Comparison of ENCODE assay signal across 8 mouse cellular contexts in genomic region chr3:127446173-127446572, GRCm38 (mm10). TPM values are rescaled to one million over a fixed set of nuclear protein-coding genes. Genes with fewer than 3 reads are reported as not detected.
DNase-seq lines count a peak whose midpoint lies in the region; ATAC-seq and TF ChIP-seq lines count a peak whose summit lies in the region.

No protein-coding gene starts in this region.

- no peaks in the 10 kb centered on the region for H3K36me3 ChIP-seq in thymus, adult 2 months (ENCODE audit: control insufficient read depth, insufficient read depth, low read length)
- no peaks in the 10 kb centered on the region for H3K36me3 ChIP-seq in kidney, embryonic 14.5 days (ENCODE audit: control insufficient read depth, insufficient read depth, low read length)
- no peaks in the 10 kb centered on the region for H3K36me3 ChIP-seq in testis, adult 2 months (ENCODE audit: control insufficient read depth, insufficient read depth, low read length)

- no peak for TF ChIP-seq POLR2A in thymus, adult 2 months (IDR thresholded peaks at IDR 0.05; ENCODE audit: control insufficient read depth, extremely low read depth, insufficient read depth, low read length, poor library complexity)
- TF ChIP-seq POLR2A in testis, adult 2 months (IDR thresholded peaks at IDR 0.05; ENCODE audit: control insufficient read depth, low read depth, low read length): no peak

- no peak overlapping the region for H3K9ac ChIP-seq in kidney, embryonic 14.5 days (ENCODE audit: low read depth, low read length)

- ATAC-seq in kidney, embryonic 14.5 days (ENCODE audit: low FRiP score, low TSS enrichment): 0 out of 2 replicates have a peak, but pooled peaks have one; percentile 39

- H3K27me3 ChIP-seq in thymus, adult 2 months (ENCODE audit: control insufficient read depth, insufficient read depth, low read length): no peaks in the 10 kb centered on the region
- H3K27me3 ChIP-seq in kidney, embryonic 14.5 days (ENCODE audit: control insufficient read depth, insufficient read depth, low read length): no peaks in the 10 kb centered on the region
- no peaks in the 10 kb centered on the region for H3K27me3 ChIP-seq in testis, adult 2 months (ENCODE audit: control insufficient read depth, insufficient read depth, low read length)

- no peaks in the 10 kb centered on the region for H3K4me1 ChIP-seq in thymus, adult 2 months (replicated peaks; ENCODE audit: control insufficient read depth, insufficient read depth, low read length)
- H3K4me1 ChIP-seq in kidney, embryonic 14.5 days (ENCODE audit: control insufficient read depth, insufficient read depth, low read length): no peaks in the 10 kb centered on the region
- no peaks in the 10 kb centered on the region for H3K4me1 ChIP-seq in testis, adult 2 months (ENCODE audit: control insufficient read depth, insufficient read depth, low read length)

- no peak overlapping the region for H3K4me3 ChIP-seq in thymus, adult 2 months (ENCODE audit: control insufficient read depth, insufficient read depth, low read length)
- H3K4me3 ChIP-seq in kidney, embryonic 14.5 days (ENCODE audit: low read length): no peak overlapping the region
- no peak overlapping the region for H3K4me3 ChIP-seq in testis, adult 2 months (ENCODE audit: control insufficient read depth, low read depth, low read length)

- DNase-seq in thymus, adult 2 months: peak; percentile 11
- DNase-seq in thymus, adult 18-20 months: no peak
- peak; percentile 86 to 87 for DNase-seq in cerebellum, postnatal 10 days
- peak; percentile 68 to 72 for DNase-seq in frontal cortex, postnatal 36 days (ENCODE audit: low spot score in 2 of 2)
- peak; percentile 72 for DNase-seq in liver
- DNase-seq in naive thymus-derived CD4-positive, alpha-beta T cell, adult 2 months (ENCODE audit: low read depth): peak; percentile 5

- 37% methylated on average over 5 of the region's 5 CpGs for WGBS in thymus, adult 2 months
- 50% methylated on average over 5 of the region's 5 CpGs for WGBS in kidney, embryonic 14.5 days

- no peak for TF ChIP-seq CTCF in thymus, adult 2 months (IDR thresholded peaks at IDR 0.05; ENCODE audit: borderline replicate concordance, control insufficient read depth, extremely low read depth, insufficient read depth, low read length, poor library complexity)
- peak; percentile 51; the same call in 1 of the 2 replicates for TF ChIP-seq CTCF in testis, adult 2 months (IDR thresholded peaks at IDR 0.05; ENCODE audit: control insufficient read depth, insufficient read depth, insufficient replicate concordance, low read depth, low read length)

- no peak overlapping the region for H3K27ac ChIP-seq in thymus, adult 2 months (ENCODE audit: control insufficient read depth, insufficient read depth, low read length)
- H3K27ac ChIP-seq in kidney, embryonic 14.5 days (ENCODE audit: low read depth, low read length): no peak overlapping the region
- no peak overlapping the region for H3K27ac ChIP-seq in testis, adult 2 months (ENCODE audit: control insufficient read depth, insufficient read depth, low read depth, low read length)

- no peak overlapping the region for H3K4me2 ChIP-seq in kidney, embryonic 14.5 days (replicated peaks; ENCODE audit: low read depth, low read length)

- no peaks in the 10 kb centered on the region for H3K9me3 ChIP-seq in kidney, embryonic 14.5 days (ENCODE audit: control insufficient read depth, low read length)

RNA-seq across cellular contexts. Expression of gene Ank2, which starts 53.0 kb away (rescaled TPM):
- 2.4 and 4.6 TPM in 2 replicates for polyA plus RNA-seq in thymus, adult 2 months (2012; rRNA removed)
- 8.8 and 11.5 TPM in 2 replicates for polyA plus RNA-seq in kidney, embryonic 14.5 days (2014; fragmentation: Nextera tagmentation; extraction: Ambion mirVana)
- polyA plus RNA-seq in testis, adult 2 months (2012; rRNA removed): 52.1 and 53.8 TPM in 2 replicates

Comparison
In these comparisons a context has a peak if more than half of its experiments do, and no peak if none do; other contexts are left out.
1. DNase-seq: peak in thymus, adult 2 months (single experiment), cerebellum, postnatal 10 days (2 of 2), frontal cortex, postnatal 36 days (2 of 2), liver (single experiment) and naive thymus-derived CD4-positive, alpha-beta T cell, adult 2 months (single experiment); none in thymus, adult 18-20 months (0 of 2).